Mouse (Mus musculus) olfactory bulb, adult 2 months (tissue): Measurements from ENCODE around the gene Thsd7b.

Experiments used
- CTCF ChIP-seq: fragments of 200-500 bp; IDR thresholded peaks from 2 replicates; pipeline ENCODE4 v1.5.1; 2012; ENCODE audit warnings: low read depth, mild to moderate bottlenecking, low read length, moderate library complexity; ENCODE audit not compliant: insufficient read depth
- POLR2A ChIP-seq: fragments of 200-500 bp; IDR thresholded peaks from 2 replicates; pipeline ENCODE4 v1.6.1; 2012; ENCODE audit warnings: mild to moderate bottlenecking, low read depth, low read length, moderate library complexity; ENCODE audit not compliant: insufficient read depth

DNA sequence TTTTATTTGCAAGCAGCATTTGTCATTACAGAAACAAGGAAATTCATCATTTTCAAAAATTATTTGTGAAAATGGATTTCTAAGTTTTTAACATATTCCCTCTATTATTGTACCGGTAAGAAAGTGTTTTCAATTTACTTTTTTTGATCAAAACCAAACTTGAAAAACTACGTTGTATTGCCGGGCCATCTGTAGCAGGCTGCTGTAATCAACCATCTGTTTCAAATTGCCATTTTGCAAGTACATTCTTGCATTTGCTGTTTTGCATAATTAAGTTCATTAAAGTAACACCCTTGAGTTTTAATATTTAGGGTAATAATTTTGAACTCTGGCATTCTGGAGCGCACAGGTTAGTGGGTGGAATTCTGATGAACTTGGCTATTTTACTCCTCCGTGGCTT lies 246.6 kb downstream of the Thsd7b start:
- TF ChIP-seq CTCF (no peak), POLR2A (no peak)
